Mouse (Mus musculus): ENCODE results near the gene Slc30a9. TPM values are rescaled to one million over a fixed set of nuclear protein-coding genes. Genes with fewer than 3 reads are reported as not detected.

Gene Slc30a9
- polyA plus RNA-seq, 1 experiment from 2014 or later, result 68.0 TPM

- no peak overlapping the region for H3K27ac ChIP-seq (ENCODE audit: low read length)
- ATAC-seq (no peak), DNase-seq (ENCODE audit: low spot score) (peak; percentile 18)
- no peaks in the 10 kb centered on the region for H3K36me3 ChIP-seq (ENCODE audit: insufficient read depth, low read length)
- H3K4me2 ChIP-seq (replicated peaks; ENCODE audit: low read depth, low read length), result peak overlapping the region; percentile 76
- H3K9ac ChIP-seq (replicated peaks; ENCODE audit: low read depth), result peak overlapping the region; percentile 87
- H3K9me3 ChIP-seq (ENCODE audit: low read length), result no peaks in the 10 kb centered on the region
- H3K27me3 ChIP-seq (replicated peaks; ENCODE audit: insufficient read depth, low read length), result no peaks in the 10 kb centered on the region
- peaks cover 6% of the 10 kb centered on the region; the same call in 1 of the 2 replicates for H3K4me1 ChIP-seq (ENCODE audit: insufficient read depth, low read depth, low read length)
- H3K4me3 ChIP-seq (ENCODE audit: low read depth, low read length), result peak overlapping the region; percentile 77
- TF ChIP-seq EP300 (IDR thresholded peaks at IDR 0.05), result no peak
- TF ChIP-seq CTCF (IDR thresholded peaks at IDR 0.05), result no peak
- 20% methylated on average over 13 of the region's 13 CpGs for WGBS
Observed at GRCm38 (mm10) chr5:67307659-67308222, 986 bp downstream of the Slc30a9 start.

DNA sequence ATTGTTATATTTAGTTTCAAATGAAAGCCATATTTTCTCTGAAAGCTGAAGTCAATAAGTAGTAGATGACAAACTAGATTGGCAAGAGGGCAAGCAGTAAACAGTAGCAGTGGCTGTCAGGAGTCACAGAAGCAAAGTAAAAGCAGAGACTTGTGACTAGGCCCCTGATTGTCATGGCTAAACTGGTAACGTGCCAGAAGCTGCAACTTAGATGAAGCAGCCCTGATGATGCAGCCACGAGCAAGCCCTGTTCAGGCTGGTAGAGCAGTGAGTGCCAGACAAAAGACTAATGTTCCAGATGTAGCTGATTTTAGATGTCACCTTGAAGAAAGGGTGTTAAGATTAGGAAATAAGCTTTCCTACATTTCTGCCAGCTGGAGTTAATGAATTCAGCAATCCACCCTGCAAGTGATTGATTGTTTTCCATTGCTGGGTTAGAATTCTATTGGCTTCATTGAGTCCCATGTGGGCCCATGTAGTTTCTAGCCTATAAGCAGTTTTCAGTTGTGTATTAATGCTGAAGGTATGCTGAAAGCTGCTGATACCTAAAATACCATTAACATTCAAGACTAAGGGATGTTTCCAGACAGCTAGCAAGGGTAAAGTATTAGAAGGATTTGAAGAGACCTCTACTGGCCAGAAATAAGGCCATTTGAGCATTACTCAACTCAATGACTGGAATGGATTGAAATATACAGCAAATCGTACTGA, 5.2 kb downstream of the Slc30a9 start:
- no peaks in the 10 kb centered on the region for H3K9me3 ChIP-seq (ENCODE audit: low read length)
- TF ChIP-seq CTCF (IDR thresholded peaks at IDR 0.05), result peak; percentile 19; the same call in 1 of the 2 replicates
- no peak for TF ChIP-seq EP300 (IDR thresholded peaks at IDR 0.05)
- no peak overlapping the region for H3K4me3 ChIP-seq (ENCODE audit: low read depth, low read length)
- peaks cover 6% of the 10 kb centered on the region; the same call in 1 of the 2 replicates for H3K4me1 ChIP-seq (ENCODE audit: insufficient read depth, low read depth, low read length)
- no peak overlapping the region for H3K9ac ChIP-seq (replicated peaks; ENCODE audit: low read depth)
- 69% methylated on average over 3 of the region's 3 CpGs for WGBS
- H3K27me3 ChIP-seq (replicated peaks; ENCODE audit: insufficient read depth, low read length), result no peaks in the 10 kb centered on the region
- no peak overlapping the region for H3K27ac ChIP-seq (ENCODE audit: low read length)
- H3K4me2 ChIP-seq (replicated peaks; ENCODE audit: low read depth, low read length), result no peak overlapping the region
- H3K36me3 ChIP-seq (ENCODE audit: insufficient read depth, low read length), result no peaks in the 10 kb centered on the region
- ATAC-seq, result no peak
- no peak for DNase-seq (ENCODE audit: low spot score)

GRCm38 (mm10) chr5:67312522-67312851, 5.7 kb downstream of the Slc30a9 start:
- Histone ChIP-seq H3K4me1 (ENCODE audit: insufficient read depth, low read depth, low read length) (peaks cover 6% of the 10 kb centered on the region; the same call in 1 of the 2 replicates), H3K27me3 (replicated peaks; ENCODE audit: insufficient read depth, low read length) (no peaks in the 10 kb centered on the region), H3K9ac (replicated peaks; ENCODE audit: low read depth) (no peak overlapping the region), H3K4me3 (ENCODE audit: low read depth, low read length) (no peak overlapping the region), H3K9me3 (ENCODE audit: low read length) (no peaks in the 10 kb centered on the region), H3K4me2 (replicated peaks; ENCODE audit: low read depth, low read length) (no peak overlapping the region), H3K27ac (ENCODE audit: low read length) (no peak overlapping the region), H3K36me3 (ENCODE audit: insufficient read depth, low read length) (no peaks in the 10 kb centered on the region)
- DNase-seq (ENCODE audit: low spot score), result no peak
- TF ChIP-seq EP300 (IDR thresholded peaks at IDR 0.05), result no peak
- TF ChIP-seq CTCF (IDR thresholded peaks at IDR 0.05), result no peak
- ATAC-seq, result no peak
- 94% methylated on average over 3 of the region's 3 CpGs for WGBS

- TF ChIP-seq CTCF (IDR thresholded peaks at IDR 0.05) (no peak), EP300 (IDR thresholded peaks at IDR 0.05) (no peak)
- Histone ChIP-seq H3K4me3 (ENCODE audit: low read depth, low read length) (no peak overlapping the region), H3K4me2 (replicated peaks; ENCODE audit: low read depth, low read length) (no peak overlapping the region), H3K27me3 (replicated peaks; ENCODE audit: insufficient read depth, low read length) (no peaks in the 10 kb centered on the region), H3K36me3 (ENCODE audit: insufficient read depth, low read length) (no peaks in the 10 kb centered on the region), H3K4me1 (ENCODE audit: insufficient read depth, low read depth, low read length) (no peaks in the 10 kb centered on the region), H3K27ac (ENCODE audit: low read length) (no peak overlapping the region), H3K9me3 (ENCODE audit: low read length) (no peaks in the 10 kb centered on the region), H3K9ac (replicated peaks; ENCODE audit: low read depth) (no peak overlapping the region)
- ATAC-seq (no peak), DNase-seq (ENCODE audit: low spot score) (no peak)
- WGBS, result 88% methylated on average over 17 of the region's 17 CpGs
Observed at GRCm38 (mm10) chr5:67321656-67322268, 15.0 kb downstream of the Slc30a9 start.

DNA sequence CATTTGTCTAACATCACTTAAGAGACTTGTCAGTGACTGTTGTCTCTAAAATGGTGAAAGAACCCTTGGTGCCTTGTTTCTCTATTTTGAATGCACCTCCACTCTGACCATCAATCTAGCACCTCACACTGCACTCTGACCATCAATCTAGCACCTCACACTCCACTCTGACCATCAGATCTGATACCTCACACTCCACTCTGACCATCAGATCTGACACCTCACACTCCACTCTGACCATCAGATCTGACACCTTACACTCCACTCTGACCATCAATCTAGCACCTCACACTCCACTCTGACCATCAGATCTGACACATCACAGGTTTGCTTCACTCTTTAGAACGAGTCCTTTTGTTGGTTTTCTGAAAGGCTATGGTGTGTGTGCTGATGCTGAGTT, 17.3 kb downstream of the Slc30a9 start:
- 51% methylated on average over 1 of the region's 1 CpGs for WGBS
- no peak overlapping the region for H3K4me2 ChIP-seq (replicated peaks; ENCODE audit: low read depth, low read length)
- no peaks in the 10 kb centered on the region for H3K36me3 ChIP-seq (ENCODE audit: insufficient read depth, low read length)
- H3K27me3 ChIP-seq (replicated peaks; ENCODE audit: insufficient read depth, low read length), result no peaks in the 10 kb centered on the region
- TF ChIP-seq CTCF (IDR thresholded peaks at IDR 0.05), result no peak
- TF ChIP-seq EP300 (IDR thresholded peaks at IDR 0.05), result no peak
- ATAC-seq (no peak), DNase-seq (ENCODE audit: low spot score) (no peak)
- H3K27ac ChIP-seq (ENCODE audit: low read length), result no peak overlapping the region
- H3K9me3 ChIP-seq (ENCODE audit: low read length), result no peaks in the 10 kb centered on the region
- H3K4me3 ChIP-seq (ENCODE audit: low read depth, low read length), result no peak overlapping the region
- H3K4me1 ChIP-seq (ENCODE audit: insufficient read depth, low read depth, low read length), result no peaks in the 10 kb centered on the region
- no peak overlapping the region for H3K9ac ChIP-seq (replicated peaks; ENCODE audit: low read depth)

- WGBS, result 89% methylated on average over 6 of the region's 6 CpGs
Observed at GRCm38 (mm10) chr5:67340811-67341210, 34.1 kb downstream of the Slc30a9 start.

More at GRCm38 (mm10) chr5:67340811-67341210, 34.1 kb downstream of the Slc30a9 start:
- H3K36me3 ChIP-seq (ENCODE audit: insufficient read depth, low read length), result peaks cover 32% of the 10 kb centered on the region; the same call in 1 of the 2 replicates
- no peaks in the 10 kb centered on the region for H3K4me1 ChIP-seq (ENCODE audit: insufficient read depth, low read depth, low read length)
- H3K4me3 ChIP-seq (ENCODE audit: low read depth, low read length), result no peak overlapping the region
- H3K4me2 ChIP-seq (replicated peaks; ENCODE audit: low read depth, low read length), result no peak overlapping the region
- H3K27me3 ChIP-seq (replicated peaks; ENCODE audit: insufficient read depth, low read length), result no peaks in the 10 kb centered on the region
- no peak overlapping the region for H3K9ac ChIP-seq (replicated peaks; ENCODE audit: low read depth)
- no peaks in the 10 kb centered on the region for H3K9me3 ChIP-seq (ENCODE audit: low read length)
- TF ChIP-seq EP300 (IDR thresholded peaks at IDR 0.05), result no peak
- TF ChIP-seq CTCF (IDR thresholded peaks at IDR 0.05), result no peak
- DNase-seq (ENCODE audit: low spot score), result no peak
- H3K27ac ChIP-seq (ENCODE audit: low read length), result no peak overlapping the region
- no peak for ATAC-seq

Data from lung, postnatal 0 days (tissue).